Mouse (Mus musculus) liver (tissue): ENCODE measurements at regions not wholly inside any gene's neighbourhood (a gene's known extent, or its start where the extent isn't known, plus 50 kb on each side); places are given as distances from the start of the nearest gene placed in this dataset.
"Not testable (repeated sequence)": the region's sequence is repeated elsewhere in the genome, so short reads cannot be mapped to it uniquely, and the experiment has no call there.

Source experiments
- DNase-seq: peaks from one replicate; pipeline ENCODE4 v3.0.0-alpha.2; 2020; ENCODE audit warnings: mixed read lengths

DNA sequence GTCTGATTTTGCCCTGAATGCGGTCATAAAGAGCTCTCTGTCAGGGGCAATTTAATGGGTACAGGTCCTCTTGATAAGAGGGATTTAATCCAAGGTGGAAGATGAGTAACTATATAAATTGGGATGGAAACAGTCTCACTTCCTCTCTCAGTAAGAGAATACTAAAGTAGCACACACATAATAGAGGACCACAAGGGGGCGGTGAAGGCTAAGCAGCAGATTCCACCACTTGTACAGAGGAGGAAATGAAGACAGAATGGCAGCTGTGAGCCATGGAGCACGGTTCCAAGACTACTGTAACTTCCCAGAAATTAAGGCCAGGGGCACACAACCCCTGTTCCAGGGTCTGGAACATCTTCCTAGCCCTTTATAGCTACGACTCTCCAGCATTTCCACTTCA, 262.6 kb upstream of the Ywhaq start:
- DNase-seq, result not testable (repeated sequence)

- DNase-seq, result not testable (repeated sequence)
Measured at GRCm38 (mm10) chr12:21649381-21649780, 231.9 kb upstream of the Ywhaq start.

- DNase-seq, result peak; percentile 61
Measured at GRCm38 (mm10) chr12:21613781-21614180, 196.3 kb upstream of the Ywhaq start.

- DNase-seq, result no peak
Measured at GRCm38 (mm10) chr12:21568415-21569040, 151.1 kb upstream of the Ywhaq start.

DNA sequence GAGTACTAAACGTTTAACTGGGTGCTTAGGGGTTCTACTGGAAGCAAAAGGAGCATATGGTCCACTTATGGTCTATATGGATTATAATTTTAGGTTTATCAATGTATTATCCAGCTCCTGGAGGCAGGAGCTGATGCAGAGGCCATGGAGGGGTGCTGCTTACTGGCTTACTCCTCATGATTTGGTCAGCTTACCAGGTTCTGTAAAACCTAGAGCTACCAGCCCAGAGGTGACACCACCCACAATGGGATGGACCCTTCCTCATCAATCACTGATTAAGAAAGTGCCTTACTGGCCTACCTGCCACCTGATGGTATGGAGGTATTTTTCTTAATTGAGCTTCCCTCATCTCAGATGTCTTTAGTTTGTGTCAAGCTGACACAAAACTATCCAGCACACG, 126.5 kb upstream of the Ywhaq start:
- not testable (repeated sequence) for DNase-seq

- peak; percentile 59 for DNase-seq
Measured at GRCm38 (mm10) chr12:21543153-21543894, 125.9 kb upstream of the Ywhaq start.

- no peak for DNase-seq
Measured at GRCm38 (mm10) chr12:21531766-21532165, 114.3 kb upstream of the Ywhaq start.

DNA sequence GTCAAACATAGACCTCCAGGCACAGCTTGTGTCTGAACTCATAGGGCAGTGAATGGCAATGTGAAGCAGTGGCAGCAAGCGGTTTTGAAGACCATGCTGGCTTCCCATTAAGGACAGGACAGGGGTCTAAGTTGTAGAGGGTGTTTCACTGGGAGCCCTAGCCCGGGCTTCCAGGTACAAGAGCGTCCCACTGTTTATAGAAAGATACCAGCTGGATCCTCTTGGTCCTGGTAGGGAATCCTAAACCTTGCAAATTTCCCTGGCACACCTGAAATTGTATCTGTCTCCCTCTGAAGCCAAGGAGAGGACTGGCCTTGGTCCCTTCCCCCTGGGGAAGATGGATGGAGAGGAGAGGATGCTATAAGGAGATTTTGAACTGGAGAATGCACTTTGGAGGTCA, 111.9 kb upstream of the Ywhaq start:
- not testable (repeated sequence) for DNase-seq

GRCm38 (mm10) chr12:21527336-21527735, 109.9 kb upstream of the Ywhaq start:
- not testable (repeated sequence) for DNase-seq

- not testable (repeated sequence) for DNase-seq
Measured at GRCm38 (mm10) chr12:21526906-21527305, 109.5 kb upstream of the Ywhaq start.

DNA sequence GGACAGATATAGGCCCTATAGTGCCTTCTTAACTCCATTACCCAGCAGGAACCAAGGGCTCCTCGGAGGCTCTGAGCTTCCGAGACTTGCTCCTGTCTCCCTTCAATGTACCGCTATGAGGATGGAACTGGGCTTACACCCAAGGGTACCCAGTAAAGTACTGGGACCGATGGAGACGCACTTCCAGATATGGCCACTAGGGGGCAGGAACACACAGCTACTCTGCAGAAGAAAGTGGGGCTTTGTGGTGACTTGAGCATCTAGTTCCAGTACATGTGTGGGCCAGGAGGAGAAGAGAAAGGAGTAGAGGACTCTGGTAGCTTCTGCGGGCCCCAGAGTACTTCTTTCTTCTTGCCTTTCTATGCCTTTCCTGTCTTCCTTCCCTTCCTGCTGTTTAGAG, 108.1 kb upstream of the Ywhaq start:
- DNase-seq, result not testable (repeated sequence)

DNA sequence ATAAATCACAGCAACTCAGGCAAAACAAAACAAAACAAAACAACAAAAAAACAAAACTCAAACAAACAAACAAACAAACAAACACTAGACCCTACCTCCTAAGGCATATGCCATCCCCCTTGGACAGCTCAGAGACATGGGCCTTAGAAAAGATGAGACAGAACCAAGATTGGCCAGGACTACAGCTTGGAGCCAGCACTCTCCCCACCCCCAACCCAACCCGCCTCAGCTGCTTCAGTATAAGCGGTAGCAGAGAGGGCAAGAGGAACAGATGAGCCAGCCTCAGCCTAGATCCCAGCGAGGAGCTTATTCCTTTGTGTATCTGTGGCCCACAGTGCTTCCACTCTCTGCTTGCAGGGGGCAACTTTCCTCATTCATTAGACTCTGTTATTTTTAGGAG, 105.2 kb upstream of the Ywhaq start:
- DNase-seq, result no peak

- DNase-seq, result no peak
Measured at GRCm38 (mm10) chr12:21519058-21519457, 101.6 kb upstream of the Ywhaq start.

DNA sequence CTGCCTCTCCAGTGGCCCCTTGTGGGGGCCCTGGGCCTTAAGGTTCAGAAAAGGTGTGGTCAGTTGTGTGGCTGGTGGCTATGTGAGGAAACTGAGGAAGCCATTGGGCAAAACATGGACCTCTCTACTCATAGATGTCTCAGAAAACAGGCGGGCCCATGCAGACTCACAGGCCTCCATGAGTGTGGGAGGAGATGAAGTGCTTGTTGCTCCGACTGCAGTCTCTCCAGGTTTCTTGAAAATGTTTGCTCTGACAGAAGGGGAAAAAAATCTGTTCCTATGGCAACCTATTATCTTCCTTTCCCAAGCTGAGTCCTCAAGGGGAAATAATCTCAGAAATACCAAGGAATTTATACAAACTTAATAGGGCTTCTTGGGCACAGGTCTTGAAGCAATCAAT, 95.3 kb upstream of the Ywhaq start:
- no peak for DNase-seq

DNA sequence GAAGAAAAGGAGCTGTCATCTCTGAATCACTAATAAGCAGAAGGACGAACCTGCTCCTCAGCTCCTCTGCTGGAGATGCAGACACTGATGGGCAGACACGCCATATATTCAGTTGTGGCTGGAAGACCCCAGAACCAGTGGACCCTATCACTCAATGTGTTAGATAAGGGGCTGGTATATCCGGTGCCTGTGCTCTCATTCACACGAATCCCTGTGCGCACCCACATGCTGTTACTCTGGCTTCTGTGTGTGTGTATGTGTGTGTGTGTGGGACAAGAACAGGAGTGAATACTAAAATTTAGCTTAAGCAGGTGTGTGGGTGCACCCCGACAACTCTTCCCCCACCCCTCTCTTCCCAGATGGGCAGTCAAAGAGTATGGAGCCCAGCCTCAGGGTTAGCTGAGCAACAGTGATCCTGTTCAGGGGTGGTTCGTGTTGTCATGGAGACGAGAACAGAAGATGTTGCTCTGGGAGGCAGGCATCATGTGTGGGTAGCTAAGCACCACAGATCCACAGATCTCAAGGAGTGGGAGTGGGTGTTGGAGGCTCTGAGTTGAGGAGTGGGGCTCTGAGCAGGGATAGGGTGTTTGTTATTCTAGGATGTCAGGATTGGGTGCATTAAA, 93.7 kb upstream of the Ywhaq start:
- DNase-seq, result no peak

GRCm38 (mm10) chr12:21507080-21507479, 89.6 kb upstream of the Ywhaq start:
- DNase-seq, result no peak

DNA sequence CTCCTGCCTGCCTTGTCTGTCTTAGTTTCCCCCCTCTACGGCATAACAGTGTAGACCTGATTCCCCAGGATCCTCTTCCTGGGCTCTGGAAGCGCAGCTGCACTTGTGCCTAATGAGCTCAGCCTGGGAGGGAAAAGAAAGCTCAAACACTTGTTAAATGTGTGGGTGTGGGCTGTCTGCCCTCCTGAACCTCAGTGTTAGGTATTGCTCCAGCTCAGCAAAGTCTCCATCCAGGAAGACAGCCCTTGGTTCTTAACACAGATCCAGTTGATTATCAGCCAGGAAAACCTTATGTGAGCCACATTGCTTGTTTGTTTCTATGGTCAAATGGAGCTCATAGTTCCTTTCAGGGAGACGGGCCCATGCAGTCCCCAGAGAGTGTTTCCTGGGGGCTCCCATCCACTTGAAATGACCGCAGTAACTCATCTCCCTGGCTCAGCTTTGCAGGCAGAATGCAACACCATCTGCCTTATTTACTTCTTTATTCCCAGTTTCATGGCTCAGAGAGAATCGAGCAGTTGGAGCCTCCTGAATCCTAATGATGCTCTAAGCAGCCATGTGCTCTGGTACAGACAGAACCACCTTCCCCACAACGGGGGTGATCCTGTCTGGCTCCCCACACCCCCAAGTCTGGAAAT, 88.4 kb upstream of the Ywhaq start:
- no peak for DNase-seq

GRCm38 (mm10) chr12:21503250-21503649, 85.8 kb upstream of the Ywhaq start:
- no peak for DNase-seq

- no peak for DNase-seq
Measured at GRCm38 (mm10) chr12:21496974-21497373, 79.5 kb upstream of the Ywhaq start.

GRCm38 (mm10) chr12:21495511-21495910, 78.1 kb upstream of the Ywhaq start:
- DNase-seq, result no peak

DNA sequence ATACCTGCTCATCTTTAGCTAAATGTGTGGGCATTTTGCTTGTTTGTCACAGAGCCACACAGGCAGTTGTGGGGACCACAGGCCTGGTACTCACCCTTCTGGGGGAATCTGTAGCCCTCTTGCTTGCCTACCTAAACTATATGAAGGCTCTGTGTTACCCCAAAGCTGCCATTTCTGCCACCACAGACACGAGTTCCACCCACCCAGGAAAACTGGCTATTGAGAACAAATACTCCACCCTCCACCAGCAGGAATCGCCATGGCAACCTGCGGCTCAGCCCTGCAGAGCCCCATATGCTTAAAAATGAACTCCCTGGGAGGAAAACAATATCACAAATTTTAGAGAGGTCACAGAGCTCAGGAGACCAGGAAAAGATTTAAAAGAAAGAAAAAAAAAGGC, 76.0 kb upstream of the Ywhaq start:
- DNase-seq, result no peak

DNA sequence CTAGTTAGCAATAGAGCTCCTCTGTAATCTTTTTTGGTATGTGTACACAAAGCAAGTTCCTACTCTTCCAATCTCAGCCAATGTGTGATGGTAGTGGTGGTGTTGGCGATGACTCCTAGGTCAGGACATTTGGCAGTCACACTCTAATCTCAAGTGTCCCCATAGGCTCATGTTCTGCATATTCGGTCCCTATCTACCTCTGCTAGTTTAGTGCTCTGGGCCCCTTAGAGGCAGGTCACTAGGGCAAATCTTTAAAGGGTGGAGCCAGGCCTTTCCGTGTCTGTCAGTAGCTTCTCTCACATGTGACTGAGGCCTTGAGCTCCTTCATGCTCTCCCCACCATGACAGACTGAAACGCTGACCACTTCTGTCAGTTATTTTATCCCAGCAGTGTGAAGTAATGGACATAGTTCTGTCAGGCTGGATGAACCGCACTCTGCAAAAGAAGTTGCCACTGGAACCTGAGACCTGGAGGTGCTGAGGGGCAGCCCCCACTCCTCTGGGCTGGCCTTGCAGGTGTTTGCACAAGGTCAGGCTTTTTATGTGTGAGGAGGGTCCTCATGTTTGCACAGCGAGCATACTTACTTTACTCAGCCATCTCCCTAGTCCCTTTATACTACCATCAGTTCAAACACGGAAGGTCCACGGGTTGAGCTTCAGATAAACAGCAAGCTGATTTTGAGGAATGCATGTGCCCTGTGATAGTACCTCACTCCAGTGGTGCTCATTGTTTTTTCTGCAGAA, 75.3 kb upstream of the Ywhaq start:
- DNase-seq, result no peak

DNA sequence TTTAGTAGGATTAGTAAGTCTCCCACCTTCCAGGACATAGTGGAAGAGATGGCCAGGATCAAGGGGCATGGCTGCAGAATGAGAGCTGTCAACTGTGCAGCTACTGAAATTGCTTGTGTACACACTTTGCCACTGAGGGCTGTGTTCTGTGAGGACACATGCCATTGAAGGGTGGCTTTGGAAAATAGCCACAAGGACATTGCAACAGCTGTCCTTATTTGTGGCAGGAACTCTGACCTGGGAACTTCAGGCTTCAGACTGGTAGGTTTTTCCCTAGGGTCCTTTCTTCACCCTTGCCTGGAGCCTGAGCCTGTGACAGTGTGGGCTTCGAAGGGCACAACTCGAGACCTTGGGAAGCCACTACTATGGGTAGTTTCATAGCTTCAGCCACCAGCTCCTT, 64.2 kb upstream of the Ywhaq start:
- DNase-seq, result no peak
